Mouse (Mus musculus) spleen, postnatal 0 days (tissue): ENCODE data around the gene Abhd5. TPM values are rescaled to one million over a fixed set of nuclear protein-coding genes. Genes with fewer than 3 reads are reported as not detected.

Source experiments
- polyA plus RNA-seq: library from polyadenylated mRNA; unstranded; fragments of >200 nt; fragmentation: Nextera tagmentation; extraction: Ambion mirVana; gene quantifications from 2 replicates; pipeline ENCODE4 v1.2.1, GENCODE M21; 2015

The Abhd5 gene
- polyA plus RNA-seq = 20.1 and 25.0 TPM in 2 replicates

GRCm38 (mm10) chr9:122351303-122352024 lies at the start of gene Abhd5:
Abhd5 (plus strand) TSS chr9:122351608.

Other genes with a start within 250 kb of the Abhd5 start
- 20.3 and 25.7 TPM in 2 replicates for gene Snrk, start 234.3 kb upstream of the Abhd5 start, polyA plus RNA-seq
- 9.8 and 15.8 TPM in 2 replicates for gene Ano10, start 57.2 kb upstream of the Abhd5 start, polyA plus RNA-seq